Mouse (Mus musculus) ovary, adult 10 weeks (tissue): Measurements from ENCODE around the gene Olfr825. TPM values are rescaled to one million over a fixed set of nuclear protein-coding genes. Genes with fewer than 3 reads are reported as not detected.

Experiments used
- polyA plus RNA-seq: library from polyadenylated mRNA; stranded (reverse); fragments of 350-450 nt; fragmentation: Illumina TruSeq; extraction: RNeasy Lipid Tissue Mini Kit (QIAGEN cat#74804); gene quantifications from one replicate; pipeline ENCODE4 v1.2.3, GENCODE M21; 2014

Olfr825 gene
- not detected for polyA plus RNA-seq

GRCm38 (mm10) chr10:130166666-130167065, at the start of gene Olfr825:
Gene Olfr825, minus strand, starts transcription at chr10:130166766.

GRCm38 (mm10) chr10:130214303-130214702, 47.7 kb upstream of the Olfr825 start, which contains the start of gene Olfr827:
Gene Olfr827, minus strand, starts transcription at chr10:130214403.

GRCm38 (mm10) chr10:130184086-130184485, 17.5 kb upstream of the Olfr825 start, which contains the start of gene Olfr826:
Gene Olfr826, minus strand, starts transcription at chr10:130184186.

GRCm38 (mm10) chr10:130129900-130130299, 36.7 kb downstream of the Olfr825 start, which contains the start of gene Olfr824:
Gene Olfr824, minus strand, starts transcription at chr10:130130000.

GRCm38 (mm10) chr10:130115283-130115682, 51.3 kb downstream of the Olfr825 start, which contains the start of gene Olfr823:
Gene Olfr823, minus strand, starts transcription at chr10:130115383.

Other genes starting within 250 kb of the Olfr825 start
- gene Olfr818, start 217.7 kb downstream of the Olfr825 start, polyA plus RNA-seq: not detected
- gene Olfr819, start 199.5 kb downstream of the Olfr825 start, polyA plus RNA-seq: 0.29 TPM
- not detected for gene Olfr247, start 190.6 kb downstream of the Olfr825 start, polyA plus RNA-seq
- not detected for gene Gm10310, start 181.7 kb downstream of the Olfr825 start, polyA plus RNA-seq
- not detected for gene Olfr820, start 154.1 kb downstream of the Olfr825 start, polyA plus RNA-seq
- gene Olfr821, start 136.4 kb downstream of the Olfr825 start, polyA plus RNA-seq: not detected
- not detected for gene Olfr822, start 95.6 kb downstream of the Olfr825 start, polyA plus RNA-seq
- 0.57 TPM for gene Olfr823, start 51.4 kb downstream of the Olfr825 start, polyA plus RNA-seq
- gene Olfr824, start 36.8 kb downstream of the Olfr825 start, polyA plus RNA-seq: 0.57 TPM
- gene Olfr826, start 17.4 kb upstream of the Olfr825 start, polyA plus RNA-seq: not detected
- not detected for gene Olfr827, start 47.6 kb upstream of the Olfr825 start, polyA plus RNA-seq
- not detected for gene Neurod4, start 113.5 kb upstream of the Olfr825 start, polyA plus RNA-seq
- 0.63 TPM for gene Tespa1, start 156.1 kb upstream of the Olfr825 start, polyA plus RNA-seq
- not detected for gene Vmn2r84, start 227.6 kb upstream of the Olfr825 start, polyA plus RNA-seq